Mouse (Mus musculus): ENCODE results near the gene Ldhc.

- TF ChIP-seq TCF12 (IDR thresholded peaks at IDR 0.05; ENCODE audit: low read depth, low read length), result no peak
- TF ChIP-seq MXI1 (IDR thresholded peaks at IDR 0.05; ENCODE audit: low read depth, low read length), result no peak
- no peak for TF ChIP-seq CTCF (conservative IDR thresholded peaks at IDR 0.05 in 1 of 2, IDR thresholded peaks at IDR 0.05 in 1 of 2; ENCODE audit: low read depth in 2 of 2, low read length in 2 of 2)
- no peak for TF ChIP-seq POLR2A (IDR thresholded peaks at IDR 0.05; ENCODE audit: low read depth, low read length)
- no peak for TF ChIP-seq ZMIZ1 (IDR thresholded peaks at IDR 0.05; ENCODE audit: low read depth, low read length)
- TF ChIP-seq BHLHE40 (IDR thresholded peaks at IDR 0.05; ENCODE audit: low read depth, low read length), result no peak
These were observed 31.1 kb upstream of the Ldhc start for GRCm38 (mm10) chr7:46829911-46830310.

Data from CH12.LX (cell line).